Comparison of ENCODE assay signal across 8 mouse cellular contexts in genomic region chr8:122523652-122524360, GRCm38 (mm10). TPM values are rescaled to one million over a fixed set of nuclear protein-coding genes. Genes with fewer than 3 reads are reported as not detected.
DNase-seq lines count a peak whose midpoint lies in the region; ATAC-seq lines count a peak whose summit lies in the region.

No protein-coding gene starts in this region.

- ATAC-seq in megakaryocyte, adult 5-6 weeks (ENCODE audit: poor library complexity, severe bottlenecking) = no peak
- no peak for ATAC-seq in embryonic facial prominence, embryonic 12.5 days (ENCODE audit: insufficient number of reproducible peaks, insufficient read depth, low FRiP score, low TSS enrichment)
- peak; percentile 42; the same call in 1 of the 2 replicates for ATAC-seq in hindbrain, embryonic 14.5 days (ENCODE audit: low FRiP score)

- 23% methylated on average over 23 of the region's 23 CpGs for WGBS in embryonic facial prominence, embryonic 12.5 days
- 11% methylated on average over 23 of the region's 23 CpGs for WGBS in hindbrain, embryonic 14.5 days
- 25% methylated on average over 23 of the region's 23 CpGs for WGBS in limb, embryonic 10.5 days

- peak; percentile 53 for DNase-seq in hindbrain, embryonic 14.5 days (ENCODE audit: low spot score)
- DNase-seq in limb, embryonic 10.5 days (ENCODE audit: low spot score) = peak; percentile 43
- DNase-seq in retina, postnatal 1 day = peak; percentile 92
- DNase-seq in adrenal gland, postnatal 14 days = no peak
- DNase-seq in ovary, adult 18-20 months (ENCODE audit: low spot score) = no peak

- H3K4me1 ChIP-seq in megakaryocyte, embryonic 14.5 days = peaks cover 77% of the 10 kb centered on the region
- H3K4me1 ChIP-seq in embryonic facial prominence, embryonic 12.5 days = peaks cover 34% of the 10 kb centered on the region
- peaks cover 28% of the 10 kb centered on the region for H3K4me1 ChIP-seq in hindbrain, embryonic 14.5 days (replicated peaks; ENCODE audit: control insufficient read depth, insufficient read depth, low read length)
- H3K4me1 ChIP-seq in limb, embryonic 10.5 days = peaks cover 65% of the 10 kb centered on the region

- no peaks in the 10 kb centered on the region for H3K27me3 ChIP-seq in megakaryocyte, embryonic 14.5 days (replicated peaks)
- no peaks in the 10 kb centered on the region for H3K27me3 ChIP-seq in embryonic facial prominence, embryonic 12.5 days
- H3K27me3 ChIP-seq in hindbrain, embryonic 14.5 days (ENCODE audit: control insufficient read depth, insufficient read depth, low read length) = no peaks in the 10 kb centered on the region
- H3K27me3 ChIP-seq in limb, embryonic 10.5 days (ENCODE audit: low read depth, poor library complexity, severe bottlenecking) = no peaks in the 10 kb centered on the region

- peak overlapping the region; percentile 67 for H3K27ac ChIP-seq in embryonic facial prominence, embryonic 12.5 days
- H3K27ac ChIP-seq in hindbrain, embryonic 14.5 days = peak overlapping the region; percentile 77
- peak overlapping the region; percentile 81 for H3K27ac ChIP-seq in limb, embryonic 10.5 days

- H3K9me3 ChIP-seq in megakaryocyte, embryonic 14.5 days = 0 out of 2 replicates have a peak, but pooled peaks cover 4% of the 10 kb centered on the region
- 0 out of 2 replicates have a peak, but pooled peaks cover 4% of the 10 kb centered on the region for H3K9me3 ChIP-seq in embryonic facial prominence, embryonic 12.5 days
- H3K9me3 ChIP-seq in hindbrain, embryonic 14.5 days (ENCODE audit: control insufficient read depth, low read length) = no peaks in the 10 kb centered on the region
- no peaks in the 10 kb centered on the region for H3K9me3 ChIP-seq in limb, embryonic 10.5 days (replicated peaks)

- H3K4me2 ChIP-seq in embryonic facial prominence, embryonic 12.5 days (replicated peaks) = peak overlapping the region; percentile 29
- H3K4me2 ChIP-seq in hindbrain, embryonic 14.5 days (replicated peaks) = peak overlapping the region; percentile 39

- peaks cover 23% of the 10 kb centered on the region for H3K36me3 ChIP-seq in megakaryocyte, embryonic 14.5 days (replicated peaks; ENCODE audit: low read length)
- no peaks in the 10 kb centered on the region for H3K36me3 ChIP-seq in embryonic facial prominence, embryonic 12.5 days
- H3K36me3 ChIP-seq in hindbrain, embryonic 14.5 days (replicated peaks; ENCODE audit: control insufficient read depth, insufficient read depth) = no peaks in the 10 kb centered on the region
- peaks cover 7% of the 10 kb centered on the region; the same call in 1 of the 2 replicates for H3K36me3 ChIP-seq in limb, embryonic 10.5 days

- 0 out of 2 replicates have a peak overlapping the region, but pooled peaks have one; percentile 21 for H3K9ac ChIP-seq in embryonic facial prominence, embryonic 12.5 days
- 0 out of 2 replicates have a peak overlapping the region, but pooled peaks have one; percentile 10 for H3K9ac ChIP-seq in hindbrain, embryonic 14.5 days

- peak overlapping the region; percentile 72 for H3K4me3 ChIP-seq in megakaryocyte, embryonic 14.5 days (replicated peaks)
- no peak overlapping the region for H3K4me3 ChIP-seq in embryonic facial prominence, embryonic 12.5 days
- no peak overlapping the region for H3K4me3 ChIP-seq in hindbrain, embryonic 14.5 days (replicated peaks; ENCODE audit: low read length)
- H3K4me3 ChIP-seq in limb, embryonic 10.5 days = peak overlapping the region; percentile 28

RNA-seq across cellular contexts. Expression of gene Piezo1, which starts 27.3 kb away (rescaled TPM):
- 25.0 and 60.9 TPM in 2 replicates for polyA plus RNA-seq in megakaryocyte, embryonic 14.5 days (2012; ENCODE audit: insufficient read depth, low replicate concordance)
- 27.4 and 34.6 TPM in 2 replicates for total RNA-seq in megakaryocyte, adult 5-6 weeks (2015)
- 30.0 and 35.9 TPM in 2 replicates for total RNA-seq in megakaryocyte, adult 5-6 weeks (2017)
- polyA plus RNA-seq in embryonic facial prominence, embryonic 12.5 days (2016; fragmentation: Nextera tagmentation; extraction: Ambion mirVana) = 11.6 and 16.7 TPM in 2 replicates
- polyA plus RNA-seq in hindbrain, embryonic 14.5 days (2014; fragmentation: Nextera tagmentation; extraction: Ambion mirVana) = 3.1 and 3.7 TPM in 2 replicates
- 10.7 and 11.8 TPM in 2 replicates for polyA plus RNA-seq in limb, embryonic 10.5 days (2016; fragmentation: Nextera tagmentation; extraction: Ambion mirVana)
- 23.2 and 29.9 TPM in 2 replicates for total RNA-seq in adrenal gland, postnatal 14 days (2021)

RNA-seq across cellular contexts. Expression of gene Cdt1, which starts 44.0 kb away (rescaled TPM):
- 68.9 and 81.7 TPM in 2 replicates for polyA plus RNA-seq in megakaryocyte, embryonic 14.5 days (2012; ENCODE audit: insufficient read depth, low replicate concordance)
- total RNA-seq in megakaryocyte, adult 5-6 weeks (2015) = 41.7 and 41.9 TPM in 2 replicates
- total RNA-seq in megakaryocyte, adult 5-6 weeks (2017) = 28.4 and 34.1 TPM in 2 replicates
- 41.2 and 41.6 TPM in 2 replicates for polyA plus RNA-seq in embryonic facial prominence, embryonic 12.5 days (2016; fragmentation: Nextera tagmentation; extraction: Ambion mirVana)
- polyA plus RNA-seq in hindbrain, embryonic 14.5 days (2014; fragmentation: Nextera tagmentation; extraction: Ambion mirVana) = 6.2 and 8.1 TPM in 2 replicates
- polyA plus RNA-seq in limb, embryonic 10.5 days (2016; fragmentation: Nextera tagmentation; extraction: Ambion mirVana) = 68.9 and 75.6 TPM in 2 replicates
- 15.5 and 15.8 TPM in 2 replicates for total RNA-seq in adrenal gland, postnatal 14 days (2021)

RNA-seq across cellular contexts. Expression of gene Ctu2, which starts 47.9 kb away (rescaled TPM):
- 40.5 and 70.3 TPM in 2 replicates for polyA plus RNA-seq in megakaryocyte, embryonic 14.5 days (2012; ENCODE audit: insufficient read depth, low replicate concordance)
- 13.5 and 16.2 TPM in 2 replicates for total RNA-seq in megakaryocyte, adult 5-6 weeks (2015)
- total RNA-seq in megakaryocyte, adult 5-6 weeks (2017) = 4.7 and 7.7 TPM in 2 replicates
- 69.9 and 76.8 TPM in 2 replicates for polyA plus RNA-seq in embryonic facial prominence, embryonic 12.5 days (2016; fragmentation: Nextera tagmentation; extraction: Ambion mirVana)
- 77.8 and 80.2 TPM in 2 replicates for polyA plus RNA-seq in hindbrain, embryonic 14.5 days (2014; fragmentation: Nextera tagmentation; extraction: Ambion mirVana)
- polyA plus RNA-seq in limb, embryonic 10.5 days (2016; fragmentation: Nextera tagmentation; extraction: Ambion mirVana) = 80.3 and 81.8 TPM in 2 replicates
- 21.3 and 23.0 TPM in 2 replicates for total RNA-seq in adrenal gland, postnatal 14 days (2021)

RNA-seq across cellular contexts. Expression of gene Rnf166, which starts 47.9 kb away (rescaled TPM):
- polyA plus RNA-seq in megakaryocyte, embryonic 14.5 days (2012; ENCODE audit: insufficient read depth, low replicate concordance) = 86.9 and 219 TPM in 2 replicates
- total RNA-seq in megakaryocyte, adult 5-6 weeks (2015) = 42.0 and 48.6 TPM in 2 replicates
- total RNA-seq in megakaryocyte, adult 5-6 weeks (2017) = 50.8 and 59.5 TPM in 2 replicates
- 46.8 and 49.9 TPM in 2 replicates for polyA plus RNA-seq in embryonic facial prominence, embryonic 12.5 days (2016; fragmentation: Nextera tagmentation; extraction: Ambion mirVana)
- polyA plus RNA-seq in hindbrain, embryonic 14.5 days (2014; fragmentation: Nextera tagmentation; extraction: Ambion mirVana) = 31.6 and 32.6 TPM in 2 replicates
- polyA plus RNA-seq in limb, embryonic 10.5 days (2016; fragmentation: Nextera tagmentation; extraction: Ambion mirVana) = 33.1 and 41.4 TPM in 2 replicates
- total RNA-seq in adrenal gland, postnatal 14 days (2021) = 37.9 and 38.5 TPM in 2 replicates

RNA-seq across cellular contexts. Expression of gene Aprt, which starts 52.9 kb away (rescaled TPM):
- polyA plus RNA-seq in megakaryocyte, embryonic 14.5 days (2012; ENCODE audit: insufficient read depth, low replicate concordance) = 257 and 338 TPM in 2 replicates
- 272 and 308 TPM in 2 replicates for total RNA-seq in megakaryocyte, adult 5-6 weeks (2015)
- 132 and 149 TPM in 2 replicates for total RNA-seq in megakaryocyte, adult 5-6 weeks (2017)
- polyA plus RNA-seq in embryonic facial prominence, embryonic 12.5 days (2016; fragmentation: Nextera tagmentation; extraction: Ambion mirVana) = 289 and 298 TPM in 2 replicates
- polyA plus RNA-seq in hindbrain, embryonic 14.5 days (2014; fragmentation: Nextera tagmentation; extraction: Ambion mirVana) = 183 and 187 TPM in 2 replicates
- polyA plus RNA-seq in limb, embryonic 10.5 days (2016; fragmentation: Nextera tagmentation; extraction: Ambion mirVana) = 285 and 308 TPM in 2 replicates
- 71.3 and 74.9 TPM in 2 replicates for total RNA-seq in adrenal gland, postnatal 14 days (2021)

Comparison
In these comparisons a context has a peak if more than half of its experiments do, and no peak if none do; other contexts are left out.
1. H3K4me3 ChIP-seq: peak in megakaryocyte, embryonic 14.5 days (single experiment) and limb, embryonic 10.5 days (single experiment); none in embryonic facial prominence, embryonic 12.5 days (single experiment) and hindbrain, embryonic 14.5 days (single experiment).
2. DNase-seq: peak in hindbrain, embryonic 14.5 days (single experiment), limb, embryonic 10.5 days (single experiment) and retina, postnatal 1 day (single experiment); none in adrenal gland, postnatal 14 days (single experiment) and ovary, adult 18-20 months (single experiment).
3. Peak in every context shown above with its lines, with median percentiles within 50 percentile points of each other: H3K27ac ChIP-seq.